Comparison of ENCODE assay signal across 10 mouse cellular contexts in genomic region chr15:81032941-81033629, GRCm38 (mm10). TPM values are rescaled to one million over a fixed set of nuclear protein-coding genes. Genes with fewer than 3 reads are reported as not detected.
DNase-seq lines count a peak whose midpoint lies in the region; ATAC-seq and TF ChIP-seq lines count a peak whose summit lies in the region.
"Had no signal": no experiment of that assay in that cellular context is flagged by ENCODE, and none has a peak within 500 bp of the region (broad histone marks: within the 10 kb centered on the region; RNA-seq: fewer than 3 reads in every experiment).

No protein-coding gene starts in this region.

- peaks cover 23% of the 10 kb centered on the region for H3K4me1 ChIP-seq in liver, postnatal 0 days (ENCODE audit: insufficient read depth)
- H3K4me1 ChIP-seq in liver, embryonic 12.5 days, result peaks cover 50% of the 10 kb centered on the region
- H3K4me1 ChIP-seq in CH12.LX (ENCODE audit: control insufficient read depth in 1 of 2, insufficient read depth in 2 of 2), result peaks cover 22 to 85% of the 10 kb centered on the region in 2 experiments
- H3K4me1 ChIP-seq in small intestine, adult 2 months (ENCODE audit: control insufficient read depth, insufficient read depth, insufficient read length, low read length), result peaks cover 45% of the 10 kb centered on the region

- no peaks in the 10 kb centered on the region for H3K9me3 ChIP-seq in liver, postnatal 0 days (ENCODE audit: low read length)
- H3K9me3 ChIP-seq in liver, embryonic 12.5 days (replicated peaks), result no peaks in the 10 kb centered on the region
- H3K9me3 ChIP-seq in CH12.LX (replicated peaks; ENCODE audit: low read length), result no peaks in the 10 kb centered on the region
- H3K9me3 ChIP-seq: neural tube, embryonic 12.5 days had no signal

- in situ Hi-C loops in CH12.LX (cut with MboI; ENCODE audit: low pct_ligation_motif_present, low pct_unique_long_range_greater_than_20kb, low sequenced_read_pairs), result no loop called here

- H3K27me3 ChIP-seq in liver, postnatal 0 days (ENCODE audit: insufficient read depth, low read length), result no peaks in the 10 kb centered on the region
- H3K27me3 ChIP-seq in liver, embryonic 12.5 days (replicated peaks), result no peaks in the 10 kb centered on the region
- no peaks in the 10 kb centered on the region for H3K27me3 ChIP-seq in CH12.LX (replicated peaks)
- H3K27me3 ChIP-seq in small intestine, adult 2 months (ENCODE audit: control insufficient read depth, insufficient read depth, low read length), result no peaks in the 10 kb centered on the region
- H3K27me3 ChIP-seq: neural tube, embryonic 12.5 days had no signal

- no peak overlapping the region for H3K9ac ChIP-seq in liver, postnatal 0 days (replicated peaks)
- H3K9ac ChIP-seq in liver, embryonic 12.5 days, result no peak overlapping the region
- no peak overlapping the region for H3K9ac ChIP-seq in CH12.LX (ENCODE audit: insufficient read depth, low read depth)
- H3K9ac ChIP-seq: neural tube, embryonic 12.5 days had no signal

- TF ChIP-seq EP300 in liver, postnatal 0 days (IDR thresholded peaks at IDR 0.05; ENCODE audit: low read depth), result no peak
- TF ChIP-seq EP300 in CH12.LX (IDR thresholded peaks at IDR 0.05; ENCODE audit: low read length), result peak; percentile 70

- 0 out of 2 replicates have a peak, but pooled peaks cover 4% of the 10 kb centered on the region for H3K79me2 ChIP-seq in CH12.LX (replicated peaks; ENCODE audit: control insufficient read depth, extremely low read depth, insufficient read depth, poor library complexity, severe bottlenecking)

- no peak for TF ChIP-seq POLR2A in CH12.LX (IDR thresholded peaks at IDR 0.05; ENCODE audit: low read depth, low read length)
- TF ChIP-seq POLR2A in small intestine, adult 2 months (IDR thresholded peaks at IDR 0.05; ENCODE audit: low read depth, low read length), result no peak

- H3K27ac ChIP-seq in liver, postnatal 0 days (ENCODE audit: low read depth), result peak overlapping the region; percentile 4; the same call in 1 of the 2 replicates
- H3K27ac ChIP-seq in liver, embryonic 12.5 days, result no peak overlapping the region
- H3K27ac ChIP-seq in CH12.LX (ENCODE audit: insufficient read depth, low read depth), result peak overlapping the region; percentile 33; the same call in 1 of the 2 replicates
- peak overlapping the region; percentile 72 for H3K27ac ChIP-seq in small intestine, adult 2 months (ENCODE audit: insufficient read depth, low read depth, low read length)
- H3K27ac ChIP-seq: neural tube, embryonic 12.5 days had no signal

- dilution Hi-C loops in CH12.LX (cut with MboI; ENCODE audit: extremely low pct_ligation_motif_present, extremely low pct_unique_long_range_greater_than_20kb, low sequenced_read_pairs), result no loop called here

- 0 out of 2 replicates have a peak, but pooled peaks cover 3% of the 10 kb centered on the region for H3K36me3 ChIP-seq in liver, postnatal 0 days (replicated peaks; ENCODE audit: insufficient read depth, low read length)
- H3K36me3 ChIP-seq in liver, embryonic 12.5 days, result no peaks in the 10 kb centered on the region
- peaks cover 14 to 57% of the 10 kb centered on the region in 2 experiments for H3K36me3 ChIP-seq in CH12.LX (replicated peaks in 1 of 2; ENCODE audit: control insufficient read depth in 1 of 2, insufficient read depth in 1 of 2, low read length in 1 of 2)
- H3K36me3 ChIP-seq in small intestine, adult 2 months (ENCODE audit: control insufficient read depth, insufficient read depth, low read length), result no peaks in the 10 kb centered on the region
- H3K36me3 ChIP-seq: neural tube, embryonic 12.5 days had no signal

- no peak for DNase-seq in liver, postnatal 0 days
- peak; percentile 82 for DNase-seq in CH12.LX (ENCODE audit: extremely low read depth)
- DNase-seq in forelimb bud, embryonic 11.5 days (ENCODE audit: low read depth, low spot score), result peak; percentile 21
- no peak for DNase-seq in cerebellum, postnatal 25 days
- DNase-seq in layer of hippocampus, adult 18-20 months (ENCODE audit: low spot score in 2 of 2), result no peak
- DNase-seq: liver had no signal

- H3K4me2 ChIP-seq in liver, postnatal 0 days (ENCODE audit: low read depth, low read length), result no peak overlapping the region
- no peak overlapping the region for H3K4me2 ChIP-seq in liver, embryonic 12.5 days
- no peak overlapping the region for H3K4me2 ChIP-seq in CH12.LX (ENCODE audit: insufficient read depth, low read depth, poor library complexity, severe bottlenecking)
- H3K4me2 ChIP-seq: neural tube, embryonic 12.5 days had no signal

- WGBS in liver, postnatal 0 days (ENCODE audit: insufficient replicate concordance), result 36% methylated on average over 9 of the region's 9 CpGs
- WGBS in liver, embryonic 12.5 days (ENCODE audit: insufficient replicate concordance), result 19% methylated on average over 9 of the region's 9 CpGs
- 15% methylated on average over 9 of the region's 9 CpGs for WGBS in small intestine, adult 2 months

- peak; percentile 40; the same call in 1 of the 2 replicates for ATAC-seq in liver, postnatal 0 days
- no peak for ATAC-seq in liver, embryonic 12.5 days
- ATAC-seq in erythroblast, adult 5-6 weeks (replicated peaks; ENCODE audit: low FRiP score, poor library complexity, severe bottlenecking), result no peak

- TF ChIP-seq CTCF in liver, postnatal 0 days (IDR thresholded peaks at IDR 0.05; ENCODE audit: low read depth), result no peak
- no peak for TF ChIP-seq CTCF in CH12.LX (conservative IDR thresholded peaks at IDR 0.05 in 1 of 2, IDR thresholded peaks at IDR 0.05 in 1 of 2; ENCODE audit: low read depth in 2 of 2, low read length in 2 of 2)
- TF ChIP-seq CTCF in small intestine, adult 2 months (IDR thresholded peaks at IDR 0.05; ENCODE audit: extremely low read depth, insufficient read length, insufficient replicate concordance, low read depth, low read length), result no peak

- no peak overlapping the region for H3K4me3 ChIP-seq in liver, postnatal 0 days (ENCODE audit: low read depth, low read length)
- H3K4me3 ChIP-seq in liver, embryonic 12.5 days, result no peak overlapping the region
- H3K4me3 ChIP-seq in CH12.LX (replicated peaks in 1 of 3; ENCODE audit: low read depth in 2 of 3, low read length in 2 of 3, poor library complexity in 1 of 3), result no peak overlapping the region
- no peak overlapping the region for H3K4me3 ChIP-seq in small intestine, adult 2 months (ENCODE audit: low read depth, low read length)
- H3K4me3 ChIP-seq: neural tube, embryonic 12.5 days had no signal

- no peak for TF ChIP-seq RAD21 in CH12.LX (IDR thresholded peaks at IDR 0.05; ENCODE audit: low read depth, low read length)

TF ChIP-seq in CH12.LX, 34 proteins besides CTCF, POLR2A, EP300 and RAD21:
- TF ChIP-seq MXI1 (IDR thresholded peaks at IDR 0.05; ENCODE audit: low read depth, low read length), result no peak
- 0 out of 2 replicates have a peak, but pooled peaks have one; percentile 20 for TF ChIP-seq SIN3A (IDR thresholded peaks at IDR 0.05; ENCODE audit: low read length)
- TF ChIP-seq IRF4 (IDR thresholded peaks at IDR 0.05; ENCODE audit: low read depth, low read length), result 0 out of 2 replicates have a peak, but pooled peaks have one; percentile 36
- TF ChIP-seq MAX (IDR thresholded peaks at IDR 0.05; ENCODE audit: low read length), result no peak
- no peak for TF ChIP-seq UBTF (IDR thresholded peaks at IDR 0.05; ENCODE audit: low read depth, low read length)
- TF ChIP-seq HCFC1 (IDR thresholded peaks at IDR 0.05; ENCODE audit: low read depth, low read length), result no peak
- TF ChIP-seq MYC (IDR thresholded peaks at IDR 0.05; ENCODE audit: low read depth, low read length), result no peak
- peak; percentile 74 for TF ChIP-seq ETS1 (conservative IDR thresholded peaks at IDR 0.05; ENCODE audit: low read depth, low read length)
- TF ChIP-seq E2F4 (IDR thresholded peaks at IDR 0.05; ENCODE audit: insufficient replicate concordance, low read depth, low read length), result no peak
- TF ChIP-seq RCOR1 (conservative IDR thresholded peaks at IDR 0.05; ENCODE audit: low read depth, low read length), result no peak
- TF ChIP-seq NRF1 (IDR thresholded peaks at IDR 0.05; ENCODE audit: low read depth, low read length), result no peak
- no peak for TF ChIP-seq CHD1 (IDR thresholded peaks at IDR 0.05; ENCODE audit: low read depth, low read length)
- TF ChIP-seq JUND (conservative IDR thresholded peaks at IDR 0.05; ENCODE audit: low read depth, low read length), result no peak
- TF ChIP-seq MAZ (IDR thresholded peaks at IDR 0.05; ENCODE audit: low read depth, low read length), result no peak
- TF ChIP-seq BHLHE40 (IDR thresholded peaks at IDR 0.05; ENCODE audit: low read depth, low read length), result 0 out of 2 replicates have a peak, but pooled peaks have one; percentile 27
- TF ChIP-seq MEF2A (IDR thresholded peaks at IDR 0.05; ENCODE audit: borderline replicate concordance, low read depth, low read length), result no peak
- TF ChIP-seq TBP (conservative IDR thresholded peaks at IDR 0.05; ENCODE audit: low read depth, low read length), result no peak
- 0 out of 2 replicates have a peak, but pooled peaks have one; percentile 47 for TF ChIP-seq TCF12 (IDR thresholded peaks at IDR 0.05; ENCODE audit: low read depth, low read length)
TF ChIP-seq in CH12.LX: peak in this region for 5.

RNA-seq across cellular contexts. Expression of gene Sgsm3, which starts 55.5 kb away (rescaled TPM):
- polyA plus RNA-seq in liver, postnatal 0 days (2015; fragmentation: Nextera tagmentation; extraction: Ambion mirVana), result 5.4 and 7.5 TPM in 2 replicates
- 17.6 and 18.1 TPM in 2 replicates for polyA plus RNA-seq in liver, embryonic 12.5 days (2016; fragmentation: Nextera tagmentation; extraction: Ambion mirVana)
- total RNA-seq in CH12.LX (2012; rRNA removed), result 25.5 and 29.5 TPM in 2 replicates
- 14.4 and 15.5 TPM in 2 replicates for total RNA-seq in CH12.LX (2014; rRNA removed)
- 15.0 and 19.9 TPM in 2 replicates for polyA plus RNA-seq in CH12.LX (2012; ENCODE audit: insufficient read length, low read depth)
- 23.9 and 25.1 TPM in 2 replicates for polyA plus RNA-seq in small intestine, adult 2 months (2012; rRNA removed)
- 5.6 TPM in 1 of 2 replicates, not detected in the other for total RNA-seq in erythroblast, adult 5-6 weeks (2015; ENCODE audit: low replicate concordance)
- 9.5 and 10.0 TPM in 2 replicates for total RNA-seq in erythroblast, adult 5-6 weeks (2017; ENCODE audit: low replicate concordance)
- 10 to 100 TPM; 74.9 to 81.7 TPM for total RNA-seq in layer of hippocampus, adult 18-20 months (2021)

Comparison
In these comparisons a context has a peak if more than half of its experiments do, and no peak if none do; other contexts are left out.
1. DNase-seq: peak in CH12.LX (single experiment) and forelimb bud, embryonic 11.5 days (single experiment); none in liver, postnatal 0 days (single experiment), cerebellum, postnatal 25 days (0 of 2) and layer of hippocampus, adult 18-20 months (0 of 2).